Mouse (Mus musculus) central nervous system, embryonic 11.5 days (tissue): Measurements from ENCODE around the gene Arhgap25. TPM values are rescaled to one million over a fixed set of nuclear protein-coding genes. Genes with fewer than 3 reads are reported as not detected.

Source experiments
- polyA plus RNA-seq: library from polyadenylated mRNA; depleted of rRNA; stranded (reverse); fragments of >200 nt; gene quantifications from 2 replicates; pipeline ENCODE4 v1.2.3, GENCODE M21; 2012; rRNA removed

Arhgap25 gene
- polyA plus RNA-seq, result 1.3 and 1.8 TPM in 2 replicates

DNA sequence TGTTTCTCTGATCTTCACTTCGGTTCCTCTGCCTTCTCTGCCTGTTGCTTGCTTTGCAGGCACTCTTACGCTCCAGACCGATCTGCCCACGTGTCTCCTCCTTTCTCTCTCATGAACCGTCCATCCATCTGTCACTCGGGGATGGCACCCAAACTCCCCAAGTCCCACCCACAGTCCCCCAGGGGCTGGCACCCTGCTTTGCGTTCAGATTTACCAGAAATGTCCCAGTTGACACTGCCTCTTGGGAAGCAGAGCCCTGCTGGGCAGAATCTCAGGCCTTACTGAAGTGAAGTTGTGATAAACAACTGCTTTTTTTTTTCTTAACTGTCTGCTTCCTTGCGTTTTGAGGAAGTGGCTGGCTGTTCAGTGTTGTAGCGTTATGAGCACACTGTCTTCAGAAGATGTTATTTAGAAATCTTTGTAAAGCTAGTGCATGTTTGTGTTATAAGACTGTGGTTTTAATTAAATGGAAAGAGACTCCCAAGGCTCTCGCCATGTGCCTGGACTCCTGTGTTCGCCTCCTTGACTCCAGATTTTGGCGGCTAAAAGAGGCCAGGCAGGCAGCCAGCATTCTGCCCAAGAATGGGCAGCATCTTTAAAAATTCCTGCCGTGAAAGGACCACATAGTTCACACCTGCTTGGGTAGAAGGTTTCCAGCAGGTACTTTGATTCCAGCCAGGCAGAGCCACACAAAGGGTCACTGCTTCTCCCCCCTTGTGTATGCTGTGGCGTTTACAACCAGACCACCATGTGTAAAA is at the start of gene Arhgap25:
TSS of gene Arhgap25 (minus strand) at position 307 of the 758 bp plus-strand sequence.

DNA sequence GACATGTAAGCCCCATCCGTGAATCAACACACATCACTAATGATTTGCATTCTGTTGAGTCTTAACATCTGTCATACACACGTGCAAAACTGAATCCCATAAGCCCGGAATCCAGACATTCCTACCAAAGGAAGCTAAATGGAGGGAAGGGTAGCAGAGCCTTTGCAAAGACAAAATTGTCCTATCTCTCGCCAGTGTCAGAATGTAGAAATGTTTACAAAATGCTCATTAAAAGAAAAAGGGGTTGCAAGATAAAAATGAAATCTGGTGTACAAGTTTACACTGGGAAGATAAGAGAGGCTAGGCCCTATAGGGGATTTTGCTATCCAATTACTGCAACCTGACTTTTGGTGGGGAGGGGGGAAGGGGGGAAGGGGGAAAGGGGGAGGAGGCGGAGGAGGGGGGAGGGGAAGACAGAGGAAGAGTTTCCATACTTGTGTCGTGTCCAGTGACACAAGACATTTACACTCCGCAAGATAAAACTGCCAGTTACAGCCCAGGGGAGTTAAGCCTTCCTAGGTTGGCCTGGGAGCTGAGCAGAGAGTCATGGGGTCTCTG is 104.5 kb downstream of the Arhgap25 start, which contains the start of gene Bmp10:
TSS of gene Bmp10 (plus strand) at position 508 of the 558 bp plus-strand sequence.

Other genes starting within 250 kb of the Arhgap25 start
- gene Antxr1, start 197.4 kb downstream of the Arhgap25 start, polyA plus RNA-seq, result 10.1 and 20.2 TPM in 2 replicates
- gene Gkn1, start 182.3 kb downstream of the Arhgap25 start, polyA plus RNA-seq, result not detected in 2 replicates
- not detected in 2 replicates for gene Gkn2, start 159.9 kb downstream of the Arhgap25 start, polyA plus RNA-seq
- 0.30 TPM in 1 of 2 replicates, not detected in the other for gene Gkn3, start 144.3 kb downstream of the Arhgap25 start, polyA plus RNA-seq
- 0.74 and 1.2 TPM in 2 replicates for gene Bmp10, start 104.3 kb downstream of the Arhgap25 start, polyA plus RNA-seq
- gene Prokr1, start 57.5 kb upstream of the Arhgap25 start, polyA plus RNA-seq, result 2.5 and 2.6 TPM in 2 replicates
- 11.3 and 15.9 TPM in 2 replicates for gene Aplf, start 138.9 kb upstream of the Arhgap25 start, polyA plus RNA-seq
- gene Efcc1, start 197.6 kb upstream of the Arhgap25 start, polyA plus RNA-seq, result 2.7 and 5.0 TPM in 2 replicates
- 4.3 and 6.9 TPM in 2 replicates for gene Gp9, start 244.8 kb upstream of the Arhgap25 start, polyA plus RNA-seq